Mouse (Mus musculus) embryonic facial prominence, embryonic 12.5 days (tissue): ENCODE measurements around the gene Acvr1b. TPM values are rescaled to one million over a fixed set of nuclear protein-coding genes. Genes with fewer than 3 reads are reported as not detected.

Experiments
- ATAC-seq: fragments of 200-750 bp; cut with Nextera tagmentation; 2 replicates; pipeline ENCODE4 v1.8.0; 2017; ENCODE audit not compliant: insufficient number of reproducible peaks, insufficient read depth, low FRiP score, low TSS enrichment
- H3K27ac ChIP-seq: fragments of 300-500 bp; sonication (generic); 2 replicates; pipeline ENCODE4 v1.5.1; 2016; ENCODE audit warnings: mild to moderate bottlenecking
- H3K27me3 ChIP-seq: fragments of 300-500 bp; sonication (generic); 2 replicates; pipeline ENCODE4 v1.6.1; 2016; ENCODE audit warnings: mild to moderate bottlenecking, moderate library complexity
- H3K36me3 ChIP-seq: fragments of 300-500 bp; sonication (generic); 2 replicates; pipeline ENCODE4 v1.6.1; 2016; ENCODE audit warnings: mild to moderate bottlenecking
- H3K4me1 ChIP-seq: fragments of 300-500 bp; sonication (generic); 2 replicates; pipeline ENCODE4 v1.6.1; 2016
- H3K4me2 ChIP-seq: fragments of 300-500 bp; sonication (generic); replicated peaks from 2 replicates; pipeline ENCODE4 v1.6.1; 2016; ENCODE audit warnings: mild to moderate bottlenecking, moderate library complexity
- H3K4me3 ChIP-seq: fragments of 300-500 bp; sonication (generic); 2 replicates; pipeline ENCODE4 v1.5.1; 2016; ENCODE audit warnings: mild to moderate bottlenecking
- H3K9ac ChIP-seq: fragments of 300-500 bp; sonication (generic); 2 replicates; pipeline ENCODE4 v1.6.1; 2016; ENCODE audit warnings: mild to moderate bottlenecking, moderate library complexity
- H3K9me3 ChIP-seq: fragments of 300-500 bp; sonication (generic); 2 replicates; pipeline ENCODE4 v1.6.1; 2016; ENCODE audit warnings: mild to moderate bottlenecking, moderate library complexity
- WGBS: fragments of 180-500 bp; shearing (Covaris S2); methylation state at CpG from one replicate; pipeline ENCODE4 v1.1.7; 2016; 5-methylcytosine and 5-hydroxymethylcytosine counted together
- polyA plus RNA-seq: library from polyadenylated mRNA; unstranded; fragments of >200 nt; fragmentation: Nextera tagmentation; extraction: Ambion mirVana; gene quantifications from 2 replicates; pipeline ENCODE4 v1.2.1, GENCODE M21; 2016

Gene Acvr1b
- polyA plus RNA-seq, 1 experiment from 2014 or later = 7.5 TPM

DNA sequence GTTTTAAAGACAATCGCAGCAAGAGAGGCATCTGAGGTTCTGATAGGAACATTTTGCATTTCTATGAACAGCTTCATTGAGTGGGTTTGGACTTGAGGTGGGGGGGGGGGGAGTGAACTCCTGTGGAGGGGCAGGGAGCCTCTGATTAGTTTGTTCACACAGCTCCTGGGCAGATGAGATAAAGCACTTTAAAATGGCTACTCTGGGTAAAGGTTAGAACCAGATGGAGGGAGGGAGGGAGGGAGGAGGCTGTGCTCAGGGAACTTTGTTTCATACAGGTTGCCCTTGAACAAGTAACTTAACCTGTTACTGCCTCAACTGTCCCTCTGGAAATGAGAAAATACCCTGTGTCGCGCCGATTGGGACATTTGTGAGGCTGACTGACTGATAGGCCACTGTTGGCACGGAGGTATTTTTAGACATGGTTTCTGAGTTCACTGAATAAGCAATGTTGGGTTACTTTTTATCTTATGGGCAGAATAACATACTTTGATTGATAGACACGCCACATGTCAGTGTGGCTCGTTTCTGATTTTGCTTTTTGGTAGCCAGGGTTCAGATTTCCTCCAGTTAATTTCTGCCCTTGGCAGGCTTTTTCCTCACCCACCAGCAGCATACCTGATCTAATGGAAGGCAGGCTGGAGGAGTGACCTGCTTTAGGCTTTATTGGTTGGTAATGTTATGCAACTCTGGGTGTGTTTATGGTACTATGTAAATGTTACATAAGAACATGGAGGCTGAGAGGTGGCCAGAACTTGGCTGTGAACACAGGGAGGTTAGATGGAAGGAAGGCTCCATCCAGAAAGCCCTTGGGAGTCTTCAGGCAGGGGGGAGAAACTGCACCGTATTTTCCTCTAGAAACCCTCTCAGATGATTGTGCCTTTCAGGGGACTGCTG lies 3.2 kb downstream of the Acvr1b start:
- Histone ChIP-seq H3K4me1 (peaks cover 55% of the 10 kb centered on the region), H3K9me3 (no peaks in the 10 kb centered on the region), H3K9ac (no peak overlapping the region), H3K4me3 (no peak overlapping the region), H3K27ac (no peak overlapping the region), H3K27me3 (no peaks in the 10 kb centered on the region), H3K36me3 (no peaks in the 10 kb centered on the region), H3K4me2 (peak overlapping the region; percentile 10; the same call in 1 of the 2 replicates)
- WGBS = 55% methylated on average over 8 of the region's 8 CpGs
- no peak for ATAC-seq

DNA sequence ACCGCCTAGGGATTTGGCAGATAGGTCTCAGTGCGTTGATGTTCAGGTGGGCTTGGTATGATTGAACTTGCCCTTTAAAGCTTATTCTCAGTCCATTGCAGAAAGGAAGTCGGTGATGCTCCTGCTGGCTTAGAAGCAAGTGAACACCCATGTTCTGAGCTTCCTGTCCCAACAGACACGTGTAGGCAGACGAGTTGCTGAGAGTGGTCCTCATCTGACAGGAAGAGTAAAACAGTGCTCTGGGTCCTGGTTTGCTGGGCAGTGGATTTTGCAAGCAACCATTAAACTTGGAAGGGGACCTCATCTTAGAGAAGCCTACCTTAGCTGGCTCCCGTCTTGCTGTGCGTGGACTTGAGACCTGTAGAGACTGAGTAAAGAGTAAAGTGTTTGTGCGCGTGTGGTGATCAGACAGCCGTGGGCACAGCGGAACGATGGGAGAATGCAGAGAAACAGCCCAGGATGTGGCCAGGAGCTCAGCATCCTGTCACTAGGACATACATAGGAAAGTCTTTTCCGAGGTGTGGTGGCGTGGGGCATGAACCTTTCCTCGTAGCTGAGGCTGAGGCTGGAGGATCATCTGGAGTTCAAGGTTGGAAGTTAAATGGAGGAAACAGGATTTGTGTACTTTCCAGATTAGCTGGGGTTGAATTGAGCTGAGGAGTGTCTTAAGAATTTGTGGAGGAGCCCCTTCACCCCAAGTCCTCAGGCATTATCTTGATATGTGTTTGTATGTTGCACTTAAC lies 6.7 kb downstream of the Acvr1b start:
- no peaks in the 10 kb centered on the region for H3K36me3 ChIP-seq
- peaks cover 59% of the 10 kb centered on the region for H3K4me1 ChIP-seq
- H3K27ac ChIP-seq = no peak overlapping the region
- H3K4me3 ChIP-seq = no peak overlapping the region
- 74% methylated on average over 15 of the region's 15 CpGs for WGBS
- no peak overlapping the region for H3K9ac ChIP-seq
- no peak for ATAC-seq
- no peak overlapping the region for H3K4me2 ChIP-seq
- H3K9me3 ChIP-seq = no peaks in the 10 kb centered on the region
- H3K27me3 ChIP-seq = no peaks in the 10 kb centered on the region

DNA sequence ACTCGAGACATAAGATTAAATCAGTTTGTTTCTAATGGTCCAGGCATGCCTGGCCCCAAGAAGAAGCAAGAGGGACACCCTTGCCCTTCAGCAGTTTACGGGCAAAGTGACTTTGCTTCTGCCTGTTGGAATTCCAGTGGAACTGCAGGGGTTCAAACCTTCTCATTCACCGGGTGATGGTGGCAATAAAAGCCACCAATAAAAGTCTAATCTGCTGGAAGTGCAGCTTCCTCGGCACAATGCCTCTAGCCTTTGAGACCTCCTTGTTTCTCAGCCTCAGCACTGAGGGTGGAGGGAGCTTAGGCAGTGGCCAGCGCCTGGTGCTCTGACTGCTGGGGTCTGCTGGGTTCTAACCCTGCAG lies 7.2 kb downstream of the Acvr1b start:
- WGBS = 25% methylated on average over 5 of the region's 5 CpGs
- Histone ChIP-seq H3K4me3 (no peak overlapping the region), H3K27me3 (no peaks in the 10 kb centered on the region), H3K9ac (no peak overlapping the region), H3K4me2 (no peak overlapping the region), H3K4me1 (peaks cover 53% of the 10 kb centered on the region), H3K9me3 (no peaks in the 10 kb centered on the region), H3K27ac (peak overlapping the region; percentile 43; the same call in 1 of the 2 replicates), H3K36me3 (peaks cover 2% of the 10 kb centered on the region; the same call in 1 of the 2 replicates)
- ATAC-seq = no peak

DNA sequence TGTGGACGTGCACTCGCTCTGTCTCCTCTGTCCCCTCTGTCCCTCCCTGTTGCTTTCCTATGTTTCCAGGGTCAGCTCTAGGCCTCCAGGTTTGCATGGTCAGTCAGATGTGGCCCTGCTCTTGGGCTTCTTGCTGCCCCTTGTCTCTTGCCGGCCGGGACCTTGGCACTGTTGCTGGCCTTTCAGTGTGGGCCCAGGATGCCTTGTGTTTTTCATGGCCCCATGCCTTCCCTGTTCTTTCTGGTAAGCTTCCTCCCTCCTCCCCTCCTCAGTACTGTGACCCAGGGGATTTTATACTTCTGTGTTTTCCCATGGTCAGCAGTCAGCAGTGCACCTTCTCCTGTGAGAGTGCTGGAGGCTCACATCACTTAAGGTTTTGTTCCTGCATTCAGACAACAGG lies 7.6 kb downstream of the Acvr1b start:
- Histone ChIP-seq H3K27me3 (no peaks in the 10 kb centered on the region), H3K9ac (no peak overlapping the region), H3K4me1 (peaks cover 49% of the 10 kb centered on the region), H3K4me2 (no peak overlapping the region), H3K4me3 (no peak overlapping the region), H3K27ac (peak overlapping the region; percentile 43; the same call in 1 of the 2 replicates), H3K9me3 (no peaks in the 10 kb centered on the region), H3K36me3 (peaks cover 4% of the 10 kb centered on the region; the same call in 1 of the 2 replicates)
- no peak for ATAC-seq
- WGBS = 34% methylated on average over 4 of the region's 4 CpGs

DNA sequence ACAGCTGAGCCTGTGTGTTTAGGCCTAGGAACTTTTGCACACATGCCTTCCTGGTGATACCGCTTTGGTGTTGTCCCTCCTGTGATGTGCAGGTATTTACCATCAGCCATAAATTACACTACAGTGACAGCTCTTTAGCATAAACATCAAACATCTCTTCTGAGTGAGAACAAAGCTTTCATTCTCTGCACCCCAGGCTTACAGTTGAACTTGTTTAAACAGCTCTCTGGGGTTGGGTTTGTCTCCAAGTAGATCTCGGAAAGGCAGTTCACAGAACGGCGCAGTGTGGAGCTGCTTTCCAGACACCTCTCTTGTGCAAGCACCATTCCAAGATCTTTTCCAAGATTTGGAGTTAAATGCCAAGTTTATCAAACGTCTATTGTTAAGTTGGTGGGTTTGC lies 8.8 kb downstream of the Acvr1b start:
- H3K27ac ChIP-seq = 0 out of 2 replicates have a peak overlapping the region, but pooled peaks have one; percentile 0
- no peaks in the 10 kb centered on the region for H3K9me3 ChIP-seq
- no peaks in the 10 kb centered on the region for H3K27me3 ChIP-seq
- no peak overlapping the region for H3K4me2 ChIP-seq
- ATAC-seq = no peak
- H3K36me3 ChIP-seq = peaks cover 4% of the 10 kb centered on the region; the same call in 1 of the 2 replicates
- peaks cover 37% of the 10 kb centered on the region for H3K4me1 ChIP-seq
- no peak overlapping the region for H3K9ac ChIP-seq
- no peak overlapping the region for H3K4me3 ChIP-seq
- 61% methylated on average over 5 of the region's 5 CpGs for WGBS

DNA sequence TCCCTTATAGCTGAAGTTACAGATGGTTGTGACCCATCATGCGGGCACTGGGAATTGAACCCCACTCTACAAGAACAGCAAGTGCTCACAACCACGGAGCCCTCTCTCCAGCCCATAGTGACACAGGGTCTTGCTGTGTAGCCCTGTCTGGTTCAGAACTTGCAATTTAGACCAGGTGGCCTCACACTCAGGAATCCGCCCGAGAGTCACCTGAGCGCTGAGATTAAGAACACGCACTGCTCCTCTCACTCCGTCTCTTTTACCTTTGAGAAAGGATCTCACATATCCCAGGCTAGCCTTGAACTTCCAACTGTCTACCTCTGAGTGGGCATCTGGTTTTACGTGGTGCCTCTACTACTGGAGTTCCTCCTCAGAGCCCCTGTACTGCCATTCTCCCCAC lies 10.4 kb downstream of the Acvr1b start:
- no peak overlapping the region for H3K27ac ChIP-seq
- H3K27me3 ChIP-seq = no peaks in the 10 kb centered on the region
- no peak overlapping the region for H3K4me2 ChIP-seq
- peaks cover 26% of the 10 kb centered on the region for H3K4me1 ChIP-seq
- H3K36me3 ChIP-seq = peaks cover 4% of the 10 kb centered on the region; the same call in 1 of the 2 replicates
- H3K4me3 ChIP-seq = no peak overlapping the region
- no peaks in the 10 kb centered on the region for H3K9me3 ChIP-seq
- H3K9ac ChIP-seq = no peak overlapping the region
- 97% methylated on average over 8 of the region's 8 CpGs for WGBS
- no peak for ATAC-seq

DNA sequence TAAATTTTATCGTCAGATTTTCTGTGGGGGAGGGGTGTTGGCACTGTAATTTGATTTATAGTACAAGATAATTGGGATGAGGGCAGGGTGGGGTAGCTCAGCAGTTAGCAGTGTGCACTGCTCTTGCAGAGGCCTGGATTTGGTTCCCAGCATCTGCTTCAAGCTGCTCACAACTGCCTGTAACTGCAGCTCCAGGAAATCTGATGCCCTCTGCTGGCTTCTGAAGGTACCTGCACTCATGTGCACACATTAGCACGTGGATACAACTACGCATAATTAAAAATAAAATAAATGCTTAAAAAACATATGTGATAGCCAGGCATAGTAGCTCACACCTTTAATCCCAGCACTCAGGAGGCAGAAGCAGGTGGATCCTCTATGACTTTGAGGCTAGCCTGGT lies 11.7 kb downstream of the Acvr1b start:
- Histone ChIP-seq H3K4me2 (no peak overlapping the region), H3K4me3 (no peak overlapping the region), H3K27me3 (no peaks in the 10 kb centered on the region), H3K36me3 (peaks cover 4% of the 10 kb centered on the region; the same call in 1 of the 2 replicates), H3K27ac (no peak overlapping the region), H3K4me1 (peaks cover 27% of the 10 kb centered on the region), H3K9me3 (no peaks in the 10 kb centered on the region), H3K9ac (no peak overlapping the region)
- no peak for ATAC-seq
- 95% methylated on average over 3 of the region's 3 CpGs for WGBS

DNA sequence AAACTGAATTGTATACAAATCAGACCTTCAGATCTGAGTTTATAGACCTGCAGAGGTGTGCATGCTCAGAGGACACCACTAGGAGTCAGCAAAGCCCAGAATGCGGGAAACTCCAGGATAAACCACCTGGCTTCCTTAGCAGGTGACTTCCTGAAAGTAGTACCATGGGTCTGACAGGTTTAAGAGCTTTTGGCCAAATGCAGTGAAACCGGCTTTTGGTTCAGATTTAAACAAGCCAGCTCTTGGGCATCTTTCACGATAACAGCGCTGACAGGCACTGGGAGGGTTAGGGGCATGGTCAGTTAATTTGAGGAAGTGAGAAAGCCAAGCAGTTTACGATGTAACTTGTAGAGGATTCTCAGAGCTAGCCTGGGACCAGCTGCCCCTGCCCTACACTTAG lies 14.0 kb downstream of the Acvr1b start:
- Histone ChIP-seq H3K27ac (no peak overlapping the region), H3K27me3 (no peaks in the 10 kb centered on the region), H3K4me2 (no peak overlapping the region), H3K9ac (no peak overlapping the region), H3K4me3 (no peak overlapping the region), H3K4me1 (peaks cover 25% of the 10 kb centered on the region), H3K9me3 (no peaks in the 10 kb centered on the region), H3K36me3 (peaks cover 4% of the 10 kb centered on the region; the same call in 1 of the 2 replicates)
- ATAC-seq = no peak
- WGBS = 84% methylated on average over 5 of the region's 5 CpGs

DNA sequence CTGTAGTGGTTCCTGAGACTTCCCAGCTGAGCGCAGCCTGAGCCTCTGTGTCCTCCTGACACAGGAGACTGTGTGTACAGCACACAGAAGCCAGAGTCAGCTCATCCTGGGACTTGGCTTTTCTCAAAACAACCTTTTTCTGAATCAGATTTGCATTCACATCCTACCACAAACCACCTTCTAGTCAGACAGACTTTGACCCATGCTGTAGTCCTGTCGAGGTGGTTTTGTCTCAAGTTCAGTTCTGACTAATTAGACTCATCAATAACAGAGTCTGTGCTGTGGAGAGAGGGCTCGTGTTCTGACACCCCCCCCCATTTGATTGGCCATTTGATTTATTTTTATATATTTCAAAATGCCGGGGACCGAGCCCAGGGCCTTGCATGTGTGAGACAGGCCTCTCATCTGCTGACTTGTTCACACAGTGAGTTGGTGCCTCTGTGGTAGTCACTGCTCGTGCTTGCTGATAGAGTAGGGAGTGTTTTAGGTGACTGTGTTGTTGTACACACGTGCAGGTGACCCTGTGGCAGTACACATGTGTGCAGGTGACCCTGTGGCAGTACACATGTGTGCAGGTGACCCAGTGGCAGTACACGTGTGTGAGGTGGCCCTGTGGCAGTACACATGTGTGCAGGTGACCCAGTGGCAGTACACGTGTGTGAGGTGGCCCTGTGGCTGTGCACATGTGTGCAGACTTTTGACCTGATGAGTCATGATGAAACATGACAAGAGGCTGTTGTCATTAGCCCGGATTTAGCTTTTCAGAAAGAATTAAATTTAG lies 16.3 kb downstream of the Acvr1b start:
- no peaks in the 10 kb centered on the region for H3K27me3 ChIP-seq
- peaks cover 24% of the 10 kb centered on the region for H3K4me1 ChIP-seq
- no peak overlapping the region for H3K9ac ChIP-seq
- no peak overlapping the region for H3K27ac ChIP-seq
- WGBS = 77% methylated on average over 10 of the region's 10 CpGs
- ATAC-seq = no peak
- H3K36me3 ChIP-seq = peaks cover 16% of the 10 kb centered on the region
- H3K4me2 ChIP-seq = no peak overlapping the region
- no peaks in the 10 kb centered on the region for H3K9me3 ChIP-seq
- H3K4me3 ChIP-seq = no peak overlapping the region

DNA sequence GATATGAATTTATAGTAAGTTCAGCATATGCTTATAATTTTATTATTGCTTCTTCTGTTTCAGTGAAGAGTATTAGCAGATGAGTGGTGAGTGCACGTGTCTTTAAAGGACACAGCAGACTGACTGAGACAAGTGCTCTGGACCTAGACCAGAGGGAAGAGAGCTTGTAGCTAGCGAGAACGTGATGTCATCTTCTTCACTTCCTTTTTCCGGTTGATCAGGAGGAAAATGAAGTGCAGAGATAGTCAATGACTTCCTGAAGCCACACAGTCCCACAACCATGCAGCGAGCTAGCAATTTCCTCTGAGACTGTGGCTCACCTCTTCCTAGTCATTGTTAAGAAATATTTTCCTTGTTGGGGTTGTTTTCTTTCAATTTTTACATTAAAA lies 16.9 kb downstream of the Acvr1b start:
- Histone ChIP-seq H3K36me3 (peaks cover 22% of the 10 kb centered on the region), H3K4me1 (peaks cover 24% of the 10 kb centered on the region), H3K9ac (no peak overlapping the region), H3K27me3 (no peaks in the 10 kb centered on the region), H3K9me3 (no peaks in the 10 kb centered on the region), H3K27ac (no peak overlapping the region), H3K4me3 (no peak overlapping the region), H3K4me2 (no peak overlapping the region)
- no peak for ATAC-seq
- 61% methylated on average over 5 of the region's 5 CpGs for WGBS

DNA sequence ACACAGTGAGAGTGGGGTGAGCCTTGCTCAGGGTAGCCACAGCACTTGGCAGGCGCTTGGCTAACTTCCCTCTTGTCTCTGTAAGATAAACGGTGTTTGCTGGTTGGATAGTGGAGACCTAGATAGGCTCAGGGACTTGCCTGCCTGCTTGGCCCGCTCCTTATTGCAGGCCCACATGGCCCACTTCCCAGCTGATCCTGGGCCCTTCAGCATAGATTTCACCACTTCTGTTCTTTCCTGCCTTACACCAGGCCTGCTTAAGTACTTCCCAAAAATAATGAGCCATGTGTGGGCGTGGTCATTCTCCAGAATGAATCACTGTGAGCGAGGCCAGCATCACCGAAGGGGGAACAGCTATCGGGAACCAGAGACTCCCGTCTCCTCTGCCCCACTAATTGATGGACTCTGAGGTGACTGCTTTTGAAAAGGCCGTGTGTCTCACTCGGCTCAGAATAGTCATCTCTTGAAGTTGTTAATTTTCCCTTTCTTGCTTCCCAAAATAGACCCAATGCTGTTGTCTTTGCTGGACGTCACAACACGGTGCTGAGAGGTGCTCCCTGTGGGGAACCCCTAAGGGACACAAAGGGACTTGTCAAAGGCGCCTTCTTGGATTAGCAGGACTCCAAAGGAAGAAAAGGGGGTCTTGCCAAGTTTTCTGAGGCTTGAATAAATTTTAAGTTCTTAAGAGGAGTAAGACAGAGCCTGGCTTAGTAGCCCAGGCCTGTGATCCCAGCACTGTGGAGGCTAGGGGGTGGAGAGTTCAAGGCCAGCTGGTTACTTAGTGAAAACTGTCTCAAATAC lies 17.8 kb downstream of the Acvr1b start:
- WGBS = 43% methylated on average over 13 of the region's 13 CpGs
- Histone ChIP-seq H3K9ac (no peak overlapping the region), H3K27ac (0 out of 2 replicates have a peak overlapping the region, but pooled peaks have one; percentile 23), H3K9me3 (no peaks in the 10 kb centered on the region), H3K4me1 (peaks cover 24% of the 10 kb centered on the region), H3K36me3 (peaks cover 28% of the 10 kb centered on the region), H3K27me3 (no peaks in the 10 kb centered on the region), H3K4me3 (no peak overlapping the region), H3K4me2 (no peak overlapping the region)
- no peak for ATAC-seq
